Mouse (Mus musculus): ENCODE measurements around the gene Btbd35f2. TPM values are rescaled to one million over a fixed set of nuclear protein-coding genes. Genes with fewer than 3 reads are reported as not detected.
"Not testable (repeated sequence)": the region's sequence is repeated elsewhere in the genome, so short reads cannot be mapped to it uniquely, and the experiment has no call there.

The Btbd35f2 gene
- polyA plus RNA-seq (2015; fragmentation: Nextera tagmentation; extraction: Ambion mirVana): not detected in 2 replicates

GRCm38 (mm10) chrX:32278094-32278493 is at the start of gene Btbd35f2:
Gene Btbd35f2, plus strand, starts transcription at chrX:32278394.
- not testable (repeated sequence) for H3K9ac ChIP-seq; H3K4me2 ChIP-seq; H3K36me3 ChIP-seq (replicated peaks); H3K4me3 ChIP-seq (replicated peaks); H3K27me3 ChIP-seq; H3K4me1 ChIP-seq (replicated peaks); ATAC-seq (ENCODE audit: insufficient read depth); H3K27ac ChIP-seq (replicated peaks); H3K9me3 ChIP-seq (replicated peaks)
- WGBS (ENCODE audit: insufficient replicate concordance): 71% methylated on average over 1 of the region's 3 CpGs

Other genes with a start within 250 kb of the Btbd35f2 start
- not detected in 2 replicates for gene Btbd35f22, start 230.6 kb upstream of the Btbd35f2 start, polyA plus RNA-seq (2015; fragmentation: Nextera tagmentation; extraction: Ambion mirVana)

Measured in liver, embryonic 15.5 days (tissue).